Mouse (Mus musculus): ENCODE data around the gene Necap2.

DNA sequence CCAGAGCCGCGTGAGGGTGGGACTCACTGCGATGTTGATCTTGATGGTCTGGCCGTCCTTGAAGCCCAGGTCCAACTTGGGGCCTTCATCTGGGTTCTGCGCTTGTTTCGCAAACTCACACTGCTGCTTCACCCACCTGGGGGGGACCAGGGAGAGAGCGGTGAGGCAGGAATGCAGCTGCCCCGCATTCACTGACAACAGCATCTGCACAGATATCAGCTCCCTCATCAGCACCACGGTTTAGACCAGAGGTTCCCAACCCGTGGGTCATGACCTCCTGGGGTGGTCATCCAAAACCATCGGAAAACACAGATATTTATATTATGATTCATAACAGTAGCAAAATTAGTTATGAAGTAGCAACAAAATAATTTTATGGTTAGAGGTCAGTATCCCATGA, 5.7 kb downstream of the Necap2 start:
- TF ChIP-seq CTCF (IDR thresholded peaks at IDR 0.05; ENCODE audit: borderline replicate concordance, insufficient read depth, low read length) (no peak), POLR2A (IDR thresholded peaks at IDR 0.05; ENCODE audit: low read depth, low read length) (no peak)
